Mouse (Mus musculus) limb, embryonic 10.5 days (tissue): ENCODE results near the gene Olfr718-ps1. TPM values are rescaled to one million over a fixed set of nuclear protein-coding genes. Genes with fewer than 3 reads are reported as not detected.
"Not testable (repeated sequence)": the region's sequence is repeated elsewhere in the genome, so short reads cannot be mapped to it uniquely, and the experiment has no call there.

ENCODE experiments used
- DNase-seq: peaks from one replicate; pipeline ENCODE4 v3.0.0-alpha.2; 2017; ENCODE audit warnings: low spot score
- H3K27ac ChIP-seq: fragments of 300-500 bp; sonication (generic); 2 replicates; pipeline ENCODE4 v1.5.1; 2016; ENCODE audit warnings: mild to moderate bottlenecking
- H3K27me3 ChIP-seq: fragments of 300-500 bp; sonication (generic); 2 replicates; pipeline ENCODE4 v1.6.1; 2016; ENCODE audit warnings: low read depth, mild to moderate bottlenecking; ENCODE audit not compliant: poor library complexity, severe bottlenecking
- H3K36me3 ChIP-seq: fragments of 300-500 bp; sonication (generic); 2 replicates; pipeline ENCODE4 v1.6.1; 2016; ENCODE audit warnings: mild to moderate bottlenecking, moderate library complexity
- H3K4me1 ChIP-seq: fragments of 300-500 bp; sonication (generic); 2 replicates; pipeline ENCODE4 v1.6.1; 2016
- H3K4me3 ChIP-seq: fragments of 300-500 bp; sonication (generic); 2 replicates; pipeline ENCODE4 v1.5.1; 2016; ENCODE audit warnings: mild to moderate bottlenecking, moderate library complexity
- H3K9me3 ChIP-seq: fragments of 300-500 bp; sonication (generic); replicated peaks from 2 replicates; pipeline ENCODE4 v1.6.1; 2016; ENCODE audit warnings: mild to moderate bottlenecking
- whole genome bisulfite sequencing: fragments of 180-500 bp; shearing (Covaris S2); methylation state at CpG from one replicate; pipeline ENCODE4 v1.1.7; 2016; 5-methylcytosine and 5-hydroxymethylcytosine counted together
- polyA plus RNA-seq: library from polyadenylated mRNA; unstranded; fragments of >200 nt; fragmentation: Nextera tagmentation; extraction: Ambion mirVana; gene quantifications from 2 replicates; pipeline ENCODE4 v1.2.1, GENCODE M21; 2016

Gene Olfr718-ps1
- polyA plus RNA-seq, 1 experiment from 2014 or later = 0.06 TPM

GRCm38 (mm10) chr5:143150044-143150443, 2.7 kb upstream of the Olfr718-ps1 start:
- Histone ChIP-seq H3K9me3 (no peaks in the 10 kb centered on the region), H3K36me3 (no peaks in the 10 kb centered on the region), H3K27me3 (0 out of 2 replicates have a peak, but pooled peaks cover 6% of the 10 kb centered on the region), H3K27ac (no peak overlapping the region), H3K4me3 (no peak overlapping the region), H3K4me1 (no peaks in the 10 kb centered on the region)
- no peak for DNase-seq
- WGBS = 86% methylated on average over 2 of the region's 2 CpGs

GRCm38 (mm10) chr5:143149536-143149935, 2.2 kb upstream of the Olfr718-ps1 start:
- no peak overlapping the region for H3K27ac ChIP-seq
- H3K27me3 ChIP-seq = 0 out of 2 replicates have a peak, but pooled peaks cover 1% of the 10 kb centered on the region
- H3K36me3 ChIP-seq = no peaks in the 10 kb centered on the region
- no peaks in the 10 kb centered on the region for H3K4me1 ChIP-seq
- WGBS = 92% methylated on average over 2 of the region's 2 CpGs
- H3K9me3 ChIP-seq = no peaks in the 10 kb centered on the region
- no peak for DNase-seq
- no peak overlapping the region for H3K4me3 ChIP-seq

- Histone ChIP-seq H3K9me3 (no peaks in the 10 kb centered on the region), H3K4me3 (no peak overlapping the region), H3K27ac (no peak overlapping the region), H3K4me1 (no peaks in the 10 kb centered on the region), H3K36me3 (no peaks in the 10 kb centered on the region), H3K27me3 (no peaks in the 10 kb centered on the region)
- 95% methylated on average over 5 of the region's 5 CpGs for WGBS
- no peak for DNase-seq
Measured at GRCm38 (mm10) chr5:143148661-143149060, 1.3 kb upstream of the Olfr718-ps1 start.

GRCm38 (mm10) chr5:143137580-143137979, 9.8 kb downstream of the Olfr718-ps1 start:
- Histone ChIP-seq H3K4me1 (no peaks in the 10 kb centered on the region), H3K4me3 (no peak overlapping the region), H3K27me3 (no peaks in the 10 kb centered on the region), H3K27ac (no peak overlapping the region), H3K9me3 (no peaks in the 10 kb centered on the region), H3K36me3 (no peaks in the 10 kb centered on the region)
- no peak for DNase-seq
- WGBS = 90% methylated on average over 13 of the region's 13 CpGs

- WGBS = 93% methylated on average over 7 of the region's 7 CpGs
- Histone ChIP-seq H3K9me3 (no peaks in the 10 kb centered on the region), H3K27me3 (no peaks in the 10 kb centered on the region), H3K36me3 (no peaks in the 10 kb centered on the region), H3K4me3 (no peak overlapping the region), H3K27ac (no peak overlapping the region), H3K4me1 (no peaks in the 10 kb centered on the region)
- no peak for DNase-seq
Measured at GRCm38 (mm10) chr5:143135042-143135441, 12.3 kb downstream of the Olfr718-ps1 start.

- H3K27me3 ChIP-seq, H3K9me3 ChIP-seq, H3K36me3 ChIP-seq, DNase-seq, H3K4me1 ChIP-seq, H3K4me3 ChIP-seq, H3K27ac ChIP-seq: not testable (repeated sequence)
- WGBS = 78% methylated on average over 4 of the region's 6 CpGs
Measured at GRCm38 (mm10) chr5:143134216-143135010, 13.0 kb downstream of the Olfr718-ps1 start.

- DNase-seq = no peak
- 80% methylated on average over 13 of the region's 13 CpGs for WGBS
- Histone ChIP-seq H3K4me3 (no peak overlapping the region), H3K27ac (no peak overlapping the region), H3K4me1 (no peaks in the 10 kb centered on the region), H3K9me3 (no peaks in the 10 kb centered on the region; the same call in 1 of the 2 replicates), H3K36me3 (no peaks in the 10 kb centered on the region), H3K27me3 (no peaks in the 10 kb centered on the region)
Measured at GRCm38 (mm10) chr5:143132935-143133514, 14.4 kb downstream of the Olfr718-ps1 start.

- Histone ChIP-seq H3K27ac (no peak overlapping the region), H3K27me3 (no peaks in the 10 kb centered on the region), H3K9me3 (no peaks in the 10 kb centered on the region; the same call in 1 of the 2 replicates), H3K4me3 (no peak overlapping the region), H3K4me1 (no peaks in the 10 kb centered on the region), H3K36me3 (no peaks in the 10 kb centered on the region)
- WGBS = 90% methylated on average over 7 of the region's 7 CpGs
- DNase-seq = no peak
Measured at GRCm38 (mm10) chr5:143130342-143130741, 17.0 kb downstream of the Olfr718-ps1 start.

- 95% methylated on average over 16 of the region's 16 CpGs for WGBS
- DNase-seq = no peak
- Histone ChIP-seq H3K9me3 (no peaks in the 10 kb centered on the region; the same call in 1 of the 2 replicates), H3K4me3 (no peak overlapping the region), H3K36me3 (no peaks in the 10 kb centered on the region), H3K4me1 (no peaks in the 10 kb centered on the region), H3K27me3 (no peaks in the 10 kb centered on the region), H3K27ac (no peak overlapping the region)
Measured at GRCm38 (mm10) chr5:143129101-143129500, 18.3 kb downstream of the Olfr718-ps1 start.

- no peak for DNase-seq
- 89% methylated on average over 8 of the region's 8 CpGs for WGBS
- Histone ChIP-seq H3K4me1 (no peaks in the 10 kb centered on the region), H3K9me3 (no peaks in the 10 kb centered on the region; the same call in 1 of the 2 replicates), H3K4me3 (no peak overlapping the region), H3K27ac (no peak overlapping the region), H3K36me3 (no peaks in the 10 kb centered on the region), H3K27me3 (no peaks in the 10 kb centered on the region)
Measured at GRCm38 (mm10) chr5:143127837-143128236, 19.5 kb downstream of the Olfr718-ps1 start.

GRCm38 (mm10) chr5:143126908-143127307, 20.5 kb downstream of the Olfr718-ps1 start:
- H3K27ac ChIP-seq = no peak overlapping the region
- no peak overlapping the region for H3K4me3 ChIP-seq
- DNase-seq = no peak
- WGBS = 74% methylated on average over 4 of the region's 4 CpGs
- H3K9me3 ChIP-seq = no peaks in the 10 kb centered on the region; the same call in 1 of the 2 replicates
- H3K4me1 ChIP-seq = no peaks in the 10 kb centered on the region
- H3K36me3 ChIP-seq = no peaks in the 10 kb centered on the region
- no peaks in the 10 kb centered on the region for H3K27me3 ChIP-seq

GRCm38 (mm10) chr5:143126089-143126488, 21.3 kb downstream of the Olfr718-ps1 start:
- Histone ChIP-seq H3K27me3 (no peaks in the 10 kb centered on the region), H3K4me3 (no peak overlapping the region), H3K36me3 (no peaks in the 10 kb centered on the region), H3K27ac (no peak overlapping the region), H3K4me1 (no peaks in the 10 kb centered on the region), H3K9me3 (no peaks in the 10 kb centered on the region; the same call in 1 of the 2 replicates)
- DNase-seq = no peak
- 97% methylated on average over 9 of the region's 9 CpGs for WGBS

- no peaks in the 10 kb centered on the region for H3K27me3 ChIP-seq
- no peak for DNase-seq
Measured at GRCm38 (mm10) chr5:143125601-143126000, 21.8 kb downstream of the Olfr718-ps1 start.

More at GRCm38 (mm10) chr5:143125601-143126000, 21.8 kb downstream of the Olfr718-ps1 start:
- H3K27ac ChIP-seq = no peak overlapping the region
- H3K9me3 ChIP-seq = no peaks in the 10 kb centered on the region; the same call in 1 of the 2 replicates
- H3K4me3 ChIP-seq = no peak overlapping the region
- 76% methylated on average over 7 of the region's 7 CpGs for WGBS
- no peaks in the 10 kb centered on the region for H3K4me1 ChIP-seq
- no peaks in the 10 kb centered on the region for H3K36me3 ChIP-seq
